Mouse (Mus musculus) lung, embryonic 15.5 days (tissue): ENCODE results near the gene Akap7. TPM values are rescaled to one million over a fixed set of nuclear protein-coding genes. Genes with fewer than 3 reads are reported as not detected.

ENCODE experiments used
- ATAC-seq: fragments of 200-750 bp; cut with Nextera tagmentation; 2 replicates; pipeline ENCODE4 v1.8.0; 2017; ENCODE audit warnings: moderate number of reproducible peaks, borderline replicate concordance; ENCODE audit not compliant: low FRiP score, low TSS enrichment; ENCODE audit errors: extremely low read depth
- H3K27ac ChIP-seq: fragments of 300-500 bp; sonication (generic); 2 replicates; pipeline ENCODE4 v1.5.1; 2015; ENCODE audit warnings: moderate library complexity, mild to moderate bottlenecking, inconsistent platforms
- H3K27me3 ChIP-seq: fragments of 300-500 bp; sonication (generic); 2 replicates; pipeline ENCODE4 v1.6.1; 2015; ENCODE audit warnings: inconsistent platforms
- H3K36me3 ChIP-seq: fragments of 300-500 bp; sonication (generic); 2 replicates; pipeline ENCODE4 v1.6.1; 2015; ENCODE audit warnings: inconsistent platforms
- H3K4me1 ChIP-seq: fragments of 300-500 bp; sonication (generic); 2 replicates; pipeline ENCODE4 v1.6.1; 2015; ENCODE audit warnings: inconsistent platforms
- H3K4me2 ChIP-seq: fragments of 300-500 bp; sonication (generic); 2 replicates; pipeline ENCODE4 v1.6.1; 2015; ENCODE audit warnings: inconsistent platforms, mild to moderate bottlenecking, moderate library complexity
- H3K4me3 ChIP-seq: fragments of 300-500 bp; sonication (generic); 2 replicates; pipeline ENCODE4 v1.5.1; 2015; ENCODE audit warnings: mild to moderate bottlenecking, inconsistent platforms
- H3K9ac ChIP-seq: fragments of 300-500 bp; sonication (generic); 2 replicates; pipeline ENCODE4 v1.6.1; 2015; ENCODE audit warnings: inconsistent platforms
- H3K9me3 ChIP-seq: fragments of 300-500 bp; sonication (generic); 2 replicates; pipeline ENCODE4 v1.6.1; 2016; ENCODE audit warnings: inconsistent platforms
- WGBS: fragments of 180-500 bp; shearing (Covaris S2); methylation state at CpG from one replicate; pipeline ENCODE4 v1.1.7; 2015; 5-methylcytosine and 5-hydroxymethylcytosine counted together
- polyA plus RNA-seq: library from polyadenylated mRNA; unstranded; fragments of >200 nt; fragmentation: Nextera tagmentation; extraction: Ambion mirVana; gene quantifications from 2 replicates; pipeline ENCODE4 v1.2.1, GENCODE M21; 2015

Gene Akap7
- polyA plus RNA-seq, 1 experiment from 2014 or later: 25.4 TPM

- no peak for ATAC-seq
- H3K9me3 ChIP-seq: no peaks in the 10 kb centered on the region
- H3K27ac ChIP-seq: no peak overlapping the region
- no peak overlapping the region for H3K4me2 ChIP-seq
- 58% methylated on average over 5 of the region's 5 CpGs for WGBS
- H3K4me1 ChIP-seq: peaks cover 11% of the 10 kb centered on the region; the same call in 1 of the 2 replicates
- H3K4me3 ChIP-seq: no peak overlapping the region
- H3K27me3 ChIP-seq: no peaks in the 10 kb centered on the region
- H3K9ac ChIP-seq: no peak overlapping the region
- no peaks in the 10 kb centered on the region for H3K36me3 ChIP-seq
These were observed 10.7 kb upstream of the Akap7 start for GRCm38 (mm10) chr10:25318405-25318804.

DNA sequence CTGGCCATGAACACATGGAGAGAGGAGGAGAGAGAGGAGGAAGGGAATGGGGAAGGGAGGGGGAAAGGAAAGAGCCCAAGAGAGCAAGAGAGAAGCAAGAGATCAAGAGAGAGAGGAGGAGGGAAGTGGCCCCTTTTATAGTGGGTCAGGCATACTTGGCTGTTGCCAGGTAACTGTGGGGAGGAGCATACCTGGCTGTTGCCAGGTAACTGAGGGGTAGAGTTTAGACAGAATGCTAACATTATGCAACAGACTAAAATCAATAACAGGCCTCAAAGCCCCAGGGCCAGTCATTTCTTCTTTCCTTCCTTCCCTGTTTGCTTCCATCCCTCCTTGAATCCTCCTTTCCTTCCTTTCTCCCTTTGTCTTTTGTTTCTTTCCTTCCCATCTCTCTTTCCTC lies 10.0 kb upstream of the Akap7 start:
- H3K27me3 ChIP-seq: no peaks in the 10 kb centered on the region
- ATAC-seq: no peak; the same call in 1 of the 2 replicates
- no peak overlapping the region for H3K27ac ChIP-seq
- no peaks in the 10 kb centered on the region for H3K36me3 ChIP-seq
- H3K4me1 ChIP-seq: peaks cover 8% of the 10 kb centered on the region; the same call in 1 of the 2 replicates
- H3K4me2 ChIP-seq: no peak overlapping the region
- no peaks in the 10 kb centered on the region for H3K9me3 ChIP-seq
- H3K4me3 ChIP-seq: no peak overlapping the region
- no peak overlapping the region for H3K9ac ChIP-seq

- peaks cover 11% of the 10 kb centered on the region; the same call in 1 of the 2 replicates for H3K4me1 ChIP-seq
- H3K4me3 ChIP-seq: no peak overlapping the region
- H3K4me2 ChIP-seq: peak overlapping the region; percentile 37
- H3K36me3 ChIP-seq: no peaks in the 10 kb centered on the region
- no peak overlapping the region for H3K27ac ChIP-seq
- H3K9me3 ChIP-seq: no peaks in the 10 kb centered on the region
- WGBS: 29% methylated on average over 17 of the region's 17 CpGs
- H3K27me3 ChIP-seq: no peaks in the 10 kb centered on the region
- no peak overlapping the region for H3K9ac ChIP-seq
- no peak for ATAC-seq
These were observed 6.3 kb upstream of the Akap7 start for GRCm38 (mm10) chr10:25313856-25314584.

DNA sequence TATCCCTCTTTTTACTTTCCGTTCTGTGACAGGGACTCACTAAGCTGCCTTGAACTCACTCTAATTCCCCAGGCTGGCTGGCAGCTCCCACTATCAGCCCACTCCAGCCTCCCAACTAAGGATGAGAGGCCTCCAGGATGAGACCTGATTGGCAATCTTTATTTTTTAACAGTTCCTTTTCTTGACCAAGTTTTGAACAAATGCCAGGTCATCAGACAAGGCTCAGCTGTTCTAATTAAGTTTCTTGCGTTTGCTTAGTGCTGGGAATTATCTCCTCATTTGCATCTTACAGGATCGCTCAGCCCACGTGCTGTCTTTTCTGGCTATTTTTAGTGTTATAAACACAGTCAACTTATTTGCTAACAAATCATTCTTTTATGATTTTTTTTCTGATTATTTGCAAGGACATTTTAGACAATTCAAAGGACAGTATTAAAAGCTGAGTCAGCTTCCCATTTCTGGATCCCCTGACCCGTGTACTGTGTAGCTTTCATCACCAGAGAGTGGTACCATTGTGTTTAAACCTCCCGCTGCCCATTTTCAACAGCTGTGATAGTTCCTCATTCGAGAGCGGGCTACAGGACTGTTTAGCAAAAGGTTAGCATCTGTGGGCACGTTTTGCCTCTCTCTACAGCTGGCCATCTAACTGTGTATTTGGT lies 4.0 kb upstream of the Akap7 start:
- no peaks in the 10 kb centered on the region for H3K9me3 ChIP-seq
- H3K4me3 ChIP-seq: no peak overlapping the region
- no peak overlapping the region for H3K27ac ChIP-seq
- 42% methylated on average over 9 of the region's 9 CpGs for WGBS
- no peak overlapping the region for H3K9ac ChIP-seq
- no peak for ATAC-seq
- no peaks in the 10 kb centered on the region for H3K27me3 ChIP-seq
- peaks cover 7% of the 10 kb centered on the region; the same call in 1 of the 2 replicates for H3K4me1 ChIP-seq
- no peaks in the 10 kb centered on the region for H3K36me3 ChIP-seq
- H3K4me2 ChIP-seq: no peak overlapping the region

DNA sequence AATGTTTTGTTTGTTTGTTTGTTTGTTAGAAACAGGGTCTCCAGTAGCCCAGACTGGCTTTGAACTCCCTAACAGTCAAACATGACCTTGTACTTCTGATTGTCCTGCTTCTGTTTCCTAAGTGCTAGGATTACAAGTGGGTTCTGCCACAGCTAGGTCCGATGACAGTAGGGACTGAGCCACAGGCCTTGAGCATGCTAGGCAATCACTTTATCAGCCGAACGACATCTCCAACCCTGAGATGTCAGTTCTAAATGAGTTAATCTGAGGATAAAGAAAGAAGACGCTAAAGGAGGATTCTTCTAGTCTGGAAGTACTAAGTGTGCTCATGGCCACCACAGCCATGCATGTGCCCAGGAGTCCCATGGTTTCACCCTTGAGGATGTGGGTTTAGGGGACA lies 3.1 kb upstream of the Akap7 start:
- ATAC-seq: no peak
- H3K4me3 ChIP-seq: no peak overlapping the region
- H3K4me1 ChIP-seq: peaks cover 7% of the 10 kb centered on the region; the same call in 1 of the 2 replicates
- no peaks in the 10 kb centered on the region for H3K36me3 ChIP-seq
- no peak overlapping the region for H3K27ac ChIP-seq
- H3K9me3 ChIP-seq: no peaks in the 10 kb centered on the region
- 74% methylated on average over 4 of the region's 4 CpGs for WGBS
- no peak overlapping the region for H3K4me2 ChIP-seq
- no peaks in the 10 kb centered on the region for H3K27me3 ChIP-seq
- H3K9ac ChIP-seq: no peak overlapping the region

DNA sequence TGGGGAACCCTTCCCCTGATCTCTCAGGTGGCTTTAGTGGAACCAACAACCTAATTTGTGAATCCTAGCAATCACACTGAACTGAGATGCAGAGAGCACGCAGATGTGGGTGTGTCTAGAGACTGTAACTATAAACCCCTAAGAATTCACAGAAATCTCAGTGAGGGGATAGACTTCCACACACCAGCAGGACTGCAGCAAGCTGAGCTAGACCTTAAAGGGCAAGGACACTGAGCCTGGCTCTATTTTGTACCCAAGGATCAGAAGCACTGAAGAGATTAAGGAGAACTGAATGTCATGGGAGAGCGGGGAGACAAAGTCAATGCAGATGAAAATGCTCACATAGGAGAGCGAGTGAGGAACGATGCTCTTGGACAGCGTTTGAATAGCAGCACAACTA lies 2.3 kb upstream of the Akap7 start:
- no peak overlapping the region for H3K9ac ChIP-seq
- 91% methylated on average over 5 of the region's 5 CpGs for WGBS
- no peaks in the 10 kb centered on the region for H3K27me3 ChIP-seq
- no peak overlapping the region for H3K4me2 ChIP-seq
- H3K9me3 ChIP-seq: no peaks in the 10 kb centered on the region
- no peak for ATAC-seq
- no peaks in the 10 kb centered on the region for H3K36me3 ChIP-seq
- H3K4me3 ChIP-seq: no peak overlapping the region
- no peak overlapping the region for H3K27ac ChIP-seq
- peaks cover 7% of the 10 kb centered on the region; the same call in 1 of the 2 replicates for H3K4me1 ChIP-seq

DNA sequence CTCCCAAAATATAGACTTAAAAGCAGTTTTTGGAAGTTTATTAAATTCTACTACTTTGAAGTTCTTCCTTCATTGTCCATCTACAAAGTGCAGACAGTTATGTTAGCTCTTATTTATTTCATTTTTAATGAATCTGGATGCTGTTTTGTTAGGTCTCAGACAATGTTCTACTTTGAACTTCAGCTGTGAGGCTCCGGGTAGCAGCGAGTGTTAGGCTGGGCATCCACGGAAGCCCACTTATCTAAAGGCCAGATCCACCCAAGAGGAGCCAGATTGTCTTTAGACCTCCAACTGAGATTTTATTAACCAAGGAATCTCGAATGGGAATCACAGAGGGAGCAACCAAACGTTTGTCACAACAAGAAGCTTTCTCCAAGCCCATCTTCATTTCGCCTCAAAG lies 2.5 kb downstream of the Akap7 start:
- WGBS: 39% methylated on average over 6 of the region's 6 CpGs
- Histone ChIP-seq H3K4me3 (no peak overlapping the region), H3K9me3 (no peaks in the 10 kb centered on the region), H3K9ac (no peak overlapping the region), H3K4me2 (no peak overlapping the region), H3K27ac (peak overlapping the region; percentile 29; the same call in 1 of the 2 replicates), H3K27me3 (no peaks in the 10 kb centered on the region), H3K36me3 (no peaks in the 10 kb centered on the region), H3K4me1 (no peaks in the 10 kb centered on the region)
- peak; percentile 35; the same call in 1 of the 2 replicates for ATAC-seq

DNA sequence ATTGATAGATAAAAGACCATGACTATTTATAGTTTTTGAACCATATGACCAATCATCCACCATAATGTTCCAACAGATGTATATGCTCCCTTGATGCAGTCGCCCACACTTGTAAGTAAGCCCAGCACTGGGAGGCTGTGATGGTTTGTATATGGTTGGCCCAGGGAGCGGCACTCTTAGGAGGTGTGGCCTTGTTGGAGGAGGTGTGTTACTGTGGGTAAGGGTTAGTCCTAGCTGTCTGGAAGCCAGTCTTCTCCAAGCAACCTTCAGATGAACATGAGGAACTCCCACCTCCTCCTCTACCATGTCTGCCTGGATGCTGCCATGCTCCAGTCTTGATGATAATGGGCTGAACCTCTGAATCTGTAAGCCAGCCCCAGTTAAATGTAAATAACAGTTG lies 3.1 kb downstream of the Akap7 start:
- H3K4me1 ChIP-seq: no peaks in the 10 kb centered on the region
- H3K27me3 ChIP-seq: no peaks in the 10 kb centered on the region
- 95% methylated on average over 2 of the region's 2 CpGs for WGBS
- no peaks in the 10 kb centered on the region for H3K36me3 ChIP-seq
- H3K9me3 ChIP-seq: no peaks in the 10 kb centered on the region
- no peak overlapping the region for H3K4me3 ChIP-seq
- no peak overlapping the region for H3K27ac ChIP-seq
- H3K4me2 ChIP-seq: no peak overlapping the region
- no peak overlapping the region for H3K9ac ChIP-seq
- ATAC-seq: 0 out of 2 replicates have a peak, but pooled peaks have one; percentile 27

GRCm38 (mm10) chr10:25299031-25299529 lies 8.6 kb downstream of the Akap7 start:
- H3K9me3 ChIP-seq: no peaks in the 10 kb centered on the region
- ATAC-seq: no peak
- no peaks in the 10 kb centered on the region for H3K36me3 ChIP-seq
- H3K27ac ChIP-seq: no peak overlapping the region
- WGBS: 91% methylated on average over 15 of the region's 15 CpGs
- H3K4me2 ChIP-seq: no peak overlapping the region
- H3K4me3 ChIP-seq: no peak overlapping the region
- H3K27me3 ChIP-seq: no peaks in the 10 kb centered on the region
- H3K9ac ChIP-seq: no peak overlapping the region
- peaks cover 17% of the 10 kb centered on the region; the same call in 1 of the 2 replicates for H3K4me1 ChIP-seq

DNA sequence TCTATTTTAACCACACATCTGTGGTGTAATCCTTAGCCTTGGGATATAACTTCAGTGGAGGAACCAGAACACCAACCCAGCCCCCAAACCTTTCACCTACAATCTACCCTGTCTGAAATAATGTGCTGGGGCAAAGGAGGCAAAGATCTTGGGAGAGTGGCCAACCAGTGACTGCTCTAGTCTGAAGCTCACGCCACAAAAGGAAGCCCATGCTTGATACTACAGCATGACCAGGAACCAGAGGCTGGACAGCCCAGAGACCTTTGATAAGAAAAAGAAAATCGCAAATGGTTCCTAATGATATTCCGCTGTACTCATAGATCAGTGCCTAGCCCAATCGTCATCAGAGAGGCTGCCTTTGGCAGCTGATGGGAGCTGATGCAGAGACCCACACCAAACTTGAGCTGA lies 9.4 kb downstream of the Akap7 start:
- Histone ChIP-seq H3K36me3 (no peaks in the 10 kb centered on the region), H3K4me3 (0 out of 2 replicates have a peak overlapping the region, but pooled peaks have one; percentile 80), H3K9ac (no peak overlapping the region), H3K4me2 (peak overlapping the region; percentile 74), H3K27me3 (no peaks in the 10 kb centered on the region), H3K9me3 (no peaks in the 10 kb centered on the region), H3K4me1 (peaks cover 17% of the 10 kb centered on the region; the same call in 1 of the 2 replicates), H3K27ac (peak overlapping the region; percentile 98)
- no peak for ATAC-seq
- WGBS: 65% methylated on average over 4 of the region's 4 CpGs

- no peak for ATAC-seq
- Histone ChIP-seq H3K9me3 (no peaks in the 10 kb centered on the region), H3K4me3 (peak overlapping the region; percentile 80), H3K9ac (peak overlapping the region; percentile 75), H3K4me1 (peaks cover 17% of the 10 kb centered on the region; the same call in 1 of the 2 replicates), H3K27ac (peak overlapping the region; percentile 98), H3K27me3 (no peaks in the 10 kb centered on the region), H3K4me2 (peak overlapping the region; percentile 74), H3K36me3 (no peaks in the 10 kb centered on the region)
- WGBS: 14% methylated on average over 12 of the region's 12 CpGs
These were observed 9.9 kb downstream of the Akap7 start for GRCm38 (mm10) chr10:25297666-25298263.
